Mouse (Mus musculus) testis, adult 2 months (tissue): ENCODE measurements around the gene Vps8.

ENCODE experiments used
- CTCF ChIP-seq: fragments of 200-500 bp; IDR thresholded peaks from 2 replicates; pipeline ENCODE4 v1.5.1; 2012; ENCODE audit warnings: low read depth, mild to moderate bottlenecking, inconsistent platforms, low read length, moderate library complexity; ENCODE audit not compliant: control insufficient read depth, insufficient read depth, insufficient replicate concordance
- POLR2A ChIP-seq: fragments of 200-500 bp; IDR thresholded peaks from 2 replicates; pipeline ENCODE4 v1.6.1; 2012; ENCODE audit warnings: low read depth, mild to moderate bottlenecking, inconsistent platforms, low read length, moderate library complexity; ENCODE audit not compliant: control insufficient read depth

DNA sequence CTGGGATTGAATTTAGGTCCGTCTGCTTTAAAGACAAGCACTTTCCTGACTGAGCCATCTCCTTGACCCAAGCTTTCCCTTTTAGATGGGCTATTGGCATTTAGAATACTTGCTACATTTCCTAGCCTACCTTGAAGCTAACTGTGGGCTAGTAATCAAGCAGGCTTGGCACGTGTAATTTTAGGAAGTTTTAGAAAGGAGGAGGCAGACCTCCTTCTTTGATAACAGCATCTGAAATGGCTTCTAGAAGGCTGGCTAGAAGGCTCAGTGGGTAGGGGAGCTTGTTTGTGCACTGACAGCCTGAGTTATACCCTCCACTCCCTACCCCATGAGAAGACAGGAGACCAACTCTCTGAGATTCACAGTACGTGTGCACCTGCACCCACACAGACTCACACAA, 9.1 kb upstream of the Vps8 start:
- no peak for TF ChIP-seq CTCF
- no peak for TF ChIP-seq POLR2A
